Mouse (Mus musculus): ENCODE measurements around the gene Pif1.

GRCm38 (mm10) chr9:65619311-65619710, 32.4 kb downstream of the Pif1 start:
- TF ChIP-seq CTCF (IDR thresholded peaks at IDR 0.05; ENCODE audit: low read depth) (no peak), EP300 (IDR thresholded peaks at IDR 0.05; ENCODE audit: low read depth) (no peak)
